Mouse (Mus musculus) splenic B cell, adult 2 months (primary cell): ENCODE results near the gene Nfkbid.

Experiments used
- DNase-seq: peaks from one replicate; pipeline ENCODE4 v3.0.0-alpha.2; 2011; ENCODE audit warnings: low read depth, low spot score
- H3K27me3 ChIP-seq: 2 replicates; pipeline ENCODE4 v1.6.1; 2012; ENCODE audit warnings: mild to moderate bottlenecking, low read length, moderate library complexity, mixed read lengths; ENCODE audit not compliant: control insufficient read depth, poor library complexity, insufficient read depth, severe bottlenecking
- H3K36me3 ChIP-seq: 2 replicates; pipeline ENCODE4 v1.6.1; 2012; ENCODE audit warnings: mild to moderate bottlenecking, low read length, moderate library complexity, mixed read lengths; ENCODE audit not compliant: control insufficient read depth, poor library complexity, insufficient read depth, severe bottlenecking

Gene Nfkbid

GRCm38 (mm10) chr7:30443696-30444095 is 22.2 kb downstream of the Nfkbid start:
- 0 out of 2 replicates have a peak, but pooled peaks cover 3% of the 10 kb centered on the region for H3K27me3 ChIP-seq
- peak; percentile 47 for DNase-seq

GRCm38 (mm10) chr7:30444154-30444970 is 22.8 kb downstream of the Nfkbid start:
- Histone ChIP-seq H3K36me3 (no peaks in the 10 kb centered on the region), H3K27me3 (0 out of 2 replicates have a peak, but pooled peaks cover 3% of the 10 kb centered on the region)
- DNase-seq, result no peak

More at GRCm38 (mm10) chr7:30443696-30444095, 22.2 kb downstream of the Nfkbid start:
- H3K36me3 ChIP-seq, result no peaks in the 10 kb centered on the region

GRCm38 (mm10) chr7:30444971-30445751 is 23.6 kb downstream of the Nfkbid start, which contains the start of gene Aplp1:
TSS of gene Aplp1 (minus strand) at chr7:30445535.
- DNase-seq, result peak; percentile 36
- 0 out of 2 replicates have a peak, but pooled peaks cover 3% of the 10 kb centered on the region for H3K27me3 ChIP-seq
- H3K36me3 ChIP-seq, result no peaks in the 10 kb centered on the region

- 0 out of 2 replicates have a peak, but pooled peaks cover 3% of the 10 kb centered on the region for H3K27me3 ChIP-seq
- no peak for DNase-seq
- no peaks in the 10 kb centered on the region for H3K36me3 ChIP-seq
Measured at GRCm38 (mm10) chr7:30450241-30450640, 28.7 kb downstream of the Nfkbid start.

GRCm38 (mm10) chr7:30453327-30453726 is 31.8 kb downstream of the Nfkbid start:
- H3K27me3 ChIP-seq, result no peaks in the 10 kb centered on the region
- no peak for DNase-seq
- H3K36me3 ChIP-seq, result no peaks in the 10 kb centered on the region

GRCm38 (mm10) chr7:30453766-30454165 is 32.2 kb downstream of the Nfkbid start:
- DNase-seq, result peak; percentile 76

GRCm38 (mm10) chr7:30454259-30454658 is 32.7 kb downstream of the Nfkbid start:
- no peak for DNase-seq
- H3K36me3 ChIP-seq, result no peaks in the 10 kb centered on the region
- H3K27me3 ChIP-seq, result no peaks in the 10 kb centered on the region

More at GRCm38 (mm10) chr7:30453766-30454165, 32.2 kb downstream of the Nfkbid start:
- Histone ChIP-seq H3K27me3 (no peaks in the 10 kb centered on the region), H3K36me3 (no peaks in the 10 kb centered on the region)

- no peaks in the 10 kb centered on the region for H3K27me3 ChIP-seq
- no peaks in the 10 kb centered on the region for H3K36me3 ChIP-seq
- DNase-seq, result no peak
Measured at GRCm38 (mm10) chr7:30456487-30456886, 35.0 kb downstream of the Nfkbid start.

- Histone ChIP-seq H3K36me3 (no peaks in the 10 kb centered on the region), H3K27me3 (no peaks in the 10 kb centered on the region)
- DNase-seq, result no peak
Measured at GRCm38 (mm10) chr7:30456911-30457628, 35.5 kb downstream of the Nfkbid start.

GRCm38 (mm10) chr7:30457629-30458330 is 36.2 kb downstream of the Nfkbid start, which contains the start of the genes Kirrel2 and Nphs1:
TSS of gene Kirrel2 (minus strand) at chr7:30457690.
TSS of gene Nphs1 (plus strand) at chr7:30458315.
- no peaks in the 10 kb centered on the region for H3K36me3 ChIP-seq
- no peak for DNase-seq
- no peaks in the 10 kb centered on the region for H3K27me3 ChIP-seq

- no peak for DNase-seq
- Histone ChIP-seq H3K27me3 (no peaks in the 10 kb centered on the region; the same call in 1 of the 2 replicates), H3K36me3 (no peaks in the 10 kb centered on the region)
Measured at GRCm38 (mm10) chr7:30459484-30459883, 38.0 kb downstream of the Nfkbid start.

- Histone ChIP-seq H3K36me3 (no peaks in the 10 kb centered on the region), H3K27me3 (no peaks in the 10 kb centered on the region; the same call in none of the 2 replicates)
- no peak for DNase-seq
Measured at GRCm38 (mm10) chr7:30463568-30463967, 42.0 kb downstream of the Nfkbid start.

GRCm38 (mm10) chr7:30463996-30464395 is 42.5 kb downstream of the Nfkbid start:
- Histone ChIP-seq H3K36me3 (no peaks in the 10 kb centered on the region), H3K27me3 (no peaks in the 10 kb centered on the region; the same call in none of the 2 replicates)
- DNase-seq, result no peak
